Mouse (Mus musculus): ENCODE measurements at regions not wholly inside any gene's neighbourhood (a gene's known extent, or its start where the extent isn't known, plus 50 kb on each side); places are given as distances from the start of the nearest gene placed in this dataset.
"Not testable (repeated sequence)": the region's sequence is repeated elsewhere in the genome, so short reads cannot be mapped to it uniquely, and the experiment has no call there.

- no peak for DNase-seq (ENCODE audit: low read depth in 1 of 2, low spot score in 2 of 2)
- WGBS, result 89% methylated on average over 2 of the region's 2 CpGs
- Histone ChIP-seq H3K27ac (ENCODE audit: insufficient read depth, low read length) (no peak overlapping the region), H3K4me1 (ENCODE audit: control insufficient read depth, insufficient read depth, insufficient read length) (no peaks in the 10 kb centered on the region), H3K27me3 (ENCODE audit: control insufficient read depth, insufficient read depth, low read length) (no peaks in the 10 kb centered on the region), H3K4me3 (ENCODE audit: extremely low read depth, insufficient read depth, insufficient read length) (no peak overlapping the region), H3K36me3 (ENCODE audit: control insufficient read depth, insufficient read depth, low read length) (no peaks in the 10 kb centered on the region)
- no peak for TF ChIP-seq CTCF (IDR thresholded peaks at IDR 0.05; ENCODE audit: extremely low read depth, insufficient read depth, insufficient read length, insufficient replicate concordance)
- no peak for TF ChIP-seq POLR2A (IDR thresholded peaks at IDR 0.05; ENCODE audit: low read depth, low read length)
Observed at GRCm38 (mm10) chr12:15043264-15043663, 773.5 kb downstream of the Trib2 start.

GRCm38 (mm10) chr12:15011091-15011490 lies 805.6 kb downstream of the Trib2 start:
- DNase-seq (ENCODE audit: low read depth in 1 of 2, low spot score in 2 of 2), result no peak
- no peaks in the 10 kb centered on the region for H3K36me3 ChIP-seq (ENCODE audit: control insufficient read depth, insufficient read depth, low read length)
- no peak for TF ChIP-seq POLR2A (IDR thresholded peaks at IDR 0.05; ENCODE audit: low read depth, low read length)
- no peak for TF ChIP-seq CTCF (IDR thresholded peaks at IDR 0.05; ENCODE audit: extremely low read depth, insufficient read depth, insufficient read length, insufficient replicate concordance)

GRCm38 (mm10) chr12:15002401-15002800 lies 814.3 kb downstream of the Trib2 start:
- H3K4me1 ChIP-seq (ENCODE audit: control insufficient read depth, insufficient read depth, insufficient read length); H3K36me3 ChIP-seq (ENCODE audit: control insufficient read depth, insufficient read depth, low read length); H3K27me3 ChIP-seq (ENCODE audit: control insufficient read depth, insufficient read depth, low read length); H3K4me3 ChIP-seq (ENCODE audit: extremely low read depth, insufficient read depth, insufficient read length); DNase-seq (ENCODE audit: low read depth in 1 of 2, low spot score in 2 of 2); H3K27ac ChIP-seq (ENCODE audit: insufficient read depth, low read length): not testable (repeated sequence)
- 10% methylated on average over 1 of the region's 1 CpGs for WGBS

More at GRCm38 (mm10) chr12:15011091-15011490, 805.6 kb downstream of the Trib2 start:
- Histone ChIP-seq H3K27me3 (ENCODE audit: control insufficient read depth, insufficient read depth, low read length) (no peaks in the 10 kb centered on the region), H3K4me3 (ENCODE audit: extremely low read depth, insufficient read depth, insufficient read length) (no peak overlapping the region), H3K4me1 (ENCODE audit: control insufficient read depth, insufficient read depth, insufficient read length) (no peaks in the 10 kb centered on the region), H3K27ac (ENCODE audit: insufficient read depth, low read length) (no peak overlapping the region)
